Mouse (Mus musculus): ENCODE measurements at regions not wholly inside any gene's neighbourhood (a gene's known extent, or its start where the extent isn't known, plus 50 kb on each side); places are given as distances from the start of the nearest gene placed in this dataset.

DNA sequence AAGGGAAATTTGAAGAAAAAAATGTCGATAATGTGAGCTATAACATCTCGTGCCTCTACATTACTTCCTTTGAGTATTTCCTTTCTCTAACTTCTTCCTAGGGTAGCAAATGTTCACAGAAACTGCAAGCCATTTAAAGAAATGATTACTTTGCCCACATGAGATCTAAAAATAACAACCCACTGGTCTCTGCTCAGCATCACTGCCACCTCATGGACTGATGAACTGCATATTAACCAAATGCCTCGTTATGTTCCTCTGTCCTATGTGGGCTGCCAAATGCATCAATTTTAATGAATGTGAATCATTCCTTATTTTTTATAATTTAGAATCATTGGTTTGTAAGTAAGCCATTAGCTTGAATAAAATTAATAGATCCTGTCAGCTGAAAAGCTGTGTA, 590.0 kb upstream of the Nr3c2 start:
- H3K27me3 ChIP-seq (ENCODE audit: control insufficient read depth, insufficient read depth, low read length), result no peaks in the 10 kb centered on the region
- TF ChIP-seq CTCF (IDR thresholded peaks at IDR 0.05; ENCODE audit: extremely low read depth, insufficient read length, insufficient replicate concordance, low read depth, low read length) (no peak), POLR2A (IDR thresholded peaks at IDR 0.05; ENCODE audit: low read depth, low read length) (no peak)
- no peaks in the 10 kb centered on the region for H3K4me1 ChIP-seq (ENCODE audit: control insufficient read depth, insufficient read depth, insufficient read length, low read length)
- H3K36me3 ChIP-seq (ENCODE audit: control insufficient read depth, insufficient read depth, low read length), result no peaks in the 10 kb centered on the region
- no peak overlapping the region for H3K4me3 ChIP-seq (ENCODE audit: low read depth, low read length)
- 79% methylated on average over 3 of the region's 3 CpGs for WGBS
- no peak overlapping the region for H3K27ac ChIP-seq (ENCODE audit: insufficient read depth, low read depth, low read length)

DNA sequence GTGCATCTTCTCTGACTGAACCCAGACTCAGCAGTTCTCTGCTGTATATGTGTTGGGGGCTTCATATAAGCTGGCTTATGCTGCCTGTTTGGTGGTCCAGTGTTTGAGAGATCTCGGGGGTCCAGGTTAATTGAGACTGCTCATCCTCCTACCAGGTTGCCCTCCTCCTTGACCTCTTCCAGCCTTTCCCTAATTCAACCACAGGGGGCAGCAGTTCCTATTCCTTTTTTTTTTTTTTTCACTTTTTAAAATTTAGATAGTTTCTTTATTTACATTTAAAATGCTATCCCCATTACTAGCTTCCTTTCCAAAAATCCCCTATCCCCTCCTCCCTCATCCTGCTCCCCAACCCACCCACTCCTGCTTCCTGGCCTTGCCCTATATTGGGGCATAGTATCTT, 570.7 kb upstream of the Nr3c2 start:
- WGBS, result 59% methylated on average over 1 of the region's 1 CpGs
- no peaks in the 10 kb centered on the region for H3K4me1 ChIP-seq (ENCODE audit: control insufficient read depth, insufficient read depth, insufficient read length, low read length)
- H3K36me3 ChIP-seq (ENCODE audit: control insufficient read depth, insufficient read depth, low read length), result no peaks in the 10 kb centered on the region
- TF ChIP-seq POLR2A (IDR thresholded peaks at IDR 0.05; ENCODE audit: low read depth, low read length) (no peak), CTCF (IDR thresholded peaks at IDR 0.05; ENCODE audit: extremely low read depth, insufficient read length, insufficient replicate concordance, low read depth, low read length) (no peak)
- no peaks in the 10 kb centered on the region for H3K27me3 ChIP-seq (ENCODE audit: control insufficient read depth, insufficient read depth, low read length)
- no peak overlapping the region for H3K27ac ChIP-seq (ENCODE audit: insufficient read depth, low read depth, low read length)
- no peak overlapping the region for H3K4me3 ChIP-seq (ENCODE audit: low read depth, low read length)

DNA sequence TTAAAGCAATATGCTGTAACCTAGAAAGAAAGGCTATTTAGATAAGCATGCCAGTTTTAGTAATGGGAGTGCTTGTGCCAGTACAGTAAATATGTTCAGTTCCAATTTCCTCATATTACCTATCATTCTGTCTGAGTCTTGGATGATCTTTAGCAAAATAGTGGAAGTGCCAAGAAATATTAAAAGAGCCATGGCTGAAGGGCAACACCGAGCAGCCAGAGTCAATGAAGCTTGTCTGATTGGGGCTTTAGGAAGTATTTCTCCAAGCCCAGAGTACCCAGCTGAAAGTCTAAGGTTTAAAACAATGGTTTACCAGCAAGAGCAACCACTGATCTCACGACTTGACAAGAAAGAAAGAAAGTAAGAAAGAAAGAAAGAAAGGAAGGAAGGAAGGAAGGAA, 556.2 kb upstream of the Nr3c2 start:
- Histone ChIP-seq H3K27ac (ENCODE audit: insufficient read depth, low read depth, low read length) (no peak overlapping the region), H3K4me3 (ENCODE audit: low read depth, low read length) (no peak overlapping the region), H3K36me3 (ENCODE audit: control insufficient read depth, insufficient read depth, low read length) (no peaks in the 10 kb centered on the region), H3K27me3 (ENCODE audit: control insufficient read depth, insufficient read depth, low read length) (no peaks in the 10 kb centered on the region), H3K4me1 (ENCODE audit: control insufficient read depth, insufficient read depth, insufficient read length, low read length) (no peaks in the 10 kb centered on the region)
- WGBS, result 40% methylated on average over 2 of the region's 2 CpGs
- TF ChIP-seq CTCF (IDR thresholded peaks at IDR 0.05; ENCODE audit: extremely low read depth, insufficient read length, insufficient replicate concordance, low read depth, low read length), result no peak
- no peak for TF ChIP-seq POLR2A (IDR thresholded peaks at IDR 0.05; ENCODE audit: low read depth, low read length)

DNA sequence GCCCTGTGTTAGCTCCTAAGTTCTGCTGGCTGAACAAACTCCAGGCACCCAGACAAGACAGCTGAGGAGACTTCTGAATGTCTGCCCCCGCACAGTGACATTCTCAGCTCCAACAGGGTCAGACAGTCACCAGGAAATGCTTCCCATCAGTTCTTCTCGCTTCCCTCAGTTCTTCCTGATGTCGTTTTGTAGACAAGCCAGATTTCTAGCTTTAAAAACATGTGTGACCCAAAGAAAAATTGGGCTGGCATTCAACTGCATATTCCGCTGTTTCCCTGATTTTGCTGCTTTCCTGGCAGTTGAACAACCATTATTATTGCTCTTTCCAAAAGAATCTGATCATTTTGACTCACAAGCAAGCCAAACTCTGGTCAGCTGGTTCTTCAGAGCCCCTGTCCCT, 553.1 kb upstream of the Nr3c2 start:
- TF ChIP-seq CTCF (IDR thresholded peaks at IDR 0.05; ENCODE audit: extremely low read depth, insufficient read length, insufficient replicate concordance, low read depth, low read length) (no peak), POLR2A (IDR thresholded peaks at IDR 0.05; ENCODE audit: low read depth, low read length) (no peak)
- Histone ChIP-seq H3K4me1 (ENCODE audit: control insufficient read depth, insufficient read depth, insufficient read length, low read length) (no peaks in the 10 kb centered on the region), H3K27me3 (ENCODE audit: control insufficient read depth, insufficient read depth, low read length) (no peaks in the 10 kb centered on the region), H3K27ac (ENCODE audit: insufficient read depth, low read depth, low read length) (no peak overlapping the region), H3K4me3 (ENCODE audit: low read depth, low read length) (no peak overlapping the region), H3K36me3 (ENCODE audit: control insufficient read depth, insufficient read depth, low read length) (no peaks in the 10 kb centered on the region)
- WGBS, result 79% methylated on average over 4 of the region's 4 CpGs

DNA sequence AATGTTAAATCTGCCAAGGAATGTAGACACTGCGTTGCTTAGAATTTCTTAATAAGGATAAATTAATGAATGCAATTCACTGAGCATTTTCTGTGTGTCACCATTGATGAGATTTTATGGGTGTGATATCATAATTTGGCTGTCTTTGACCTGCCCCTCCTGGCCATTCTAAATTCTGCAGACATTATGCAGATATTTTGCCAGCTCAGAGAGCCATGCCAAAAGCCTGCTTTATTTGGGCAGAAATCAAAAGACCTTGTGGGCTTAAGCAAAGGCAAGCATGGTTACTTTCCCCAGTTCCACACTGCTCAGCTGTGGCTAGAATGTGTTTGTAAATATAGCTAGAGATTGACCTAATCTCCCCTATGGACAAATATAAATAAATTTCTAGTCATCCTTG, 552.4 kb upstream of the Nr3c2 start:
- Histone ChIP-seq H3K4me1 (ENCODE audit: control insufficient read depth, insufficient read depth, insufficient read length, low read length) (no peaks in the 10 kb centered on the region), H3K27me3 (ENCODE audit: control insufficient read depth, insufficient read depth, low read length) (no peaks in the 10 kb centered on the region), H3K4me3 (ENCODE audit: low read depth, low read length) (no peak overlapping the region), H3K36me3 (ENCODE audit: control insufficient read depth, insufficient read depth, low read length) (no peaks in the 10 kb centered on the region), H3K27ac (ENCODE audit: insufficient read depth, low read depth, low read length) (no peak overlapping the region)
- 81% methylated on average over 1 of the region's 1 CpGs for WGBS
- TF ChIP-seq CTCF (IDR thresholded peaks at IDR 0.05; ENCODE audit: extremely low read depth, insufficient read length, insufficient replicate concordance, low read depth, low read length), result no peak
- no peak for TF ChIP-seq POLR2A (IDR thresholded peaks at IDR 0.05; ENCODE audit: low read depth, low read length)

DNA sequence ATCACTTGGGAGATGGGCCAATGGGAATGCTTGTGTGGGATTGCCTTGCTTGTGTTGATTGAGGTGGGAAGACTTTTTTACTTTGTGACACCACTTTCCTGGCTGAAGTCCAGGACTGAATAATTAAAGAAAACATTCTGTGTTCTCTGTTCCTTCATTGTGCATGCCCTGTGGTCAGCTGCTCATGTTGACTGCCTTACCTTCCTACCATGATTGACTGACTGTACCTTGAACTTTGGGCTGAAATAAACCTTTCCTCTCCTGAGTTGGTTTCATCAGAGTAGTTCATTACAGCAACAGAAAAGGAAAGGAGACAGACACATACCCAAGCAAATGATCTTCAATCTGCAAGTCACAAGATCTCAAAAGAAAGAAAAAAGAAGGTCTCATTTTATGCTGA, 524.9 kb upstream of the Nr3c2 start:
- Histone ChIP-seq H3K36me3 (ENCODE audit: control insufficient read depth, insufficient read depth, low read length) (no peaks in the 10 kb centered on the region), H3K4me3 (ENCODE audit: low read depth, low read length) (no peak overlapping the region), H3K27ac (ENCODE audit: insufficient read depth, low read depth, low read length) (no peak overlapping the region), H3K27me3 (ENCODE audit: control insufficient read depth, insufficient read depth, low read length) (no peaks in the 10 kb centered on the region), H3K4me1 (ENCODE audit: control insufficient read depth, insufficient read depth, insufficient read length, low read length) (no peaks in the 10 kb centered on the region)
- no peak for TF ChIP-seq CTCF (IDR thresholded peaks at IDR 0.05; ENCODE audit: extremely low read depth, insufficient read length, insufficient replicate concordance, low read depth, low read length)
- TF ChIP-seq POLR2A (IDR thresholded peaks at IDR 0.05; ENCODE audit: low read depth, low read length), result no peak

DNA sequence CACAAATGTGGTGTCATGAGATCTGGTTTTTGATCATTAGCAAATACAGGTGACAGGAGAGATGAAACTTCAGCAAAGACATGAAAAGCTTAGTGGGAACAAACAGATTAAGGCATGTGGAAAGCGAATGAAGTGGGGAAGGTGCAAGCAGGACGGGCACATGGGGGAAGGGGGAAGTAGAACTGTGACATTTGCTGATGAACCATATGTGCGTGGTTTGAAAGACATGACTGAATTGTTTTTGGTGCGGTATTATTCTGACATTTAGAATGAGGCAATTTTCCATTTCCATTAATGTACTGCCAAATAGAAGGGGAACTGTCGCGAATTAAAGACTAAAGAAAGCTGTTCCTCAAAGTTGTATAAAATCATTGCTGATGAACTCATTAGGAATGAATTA, 521.5 kb upstream of the Nr3c2 start:
- Histone ChIP-seq H3K27ac (ENCODE audit: insufficient read depth, low read depth, low read length) (no peak overlapping the region), H3K36me3 (ENCODE audit: control insufficient read depth, insufficient read depth, low read length) (no peaks in the 10 kb centered on the region), H3K27me3 (ENCODE audit: control insufficient read depth, insufficient read depth, low read length) (no peaks in the 10 kb centered on the region), H3K4me1 (ENCODE audit: control insufficient read depth, insufficient read depth, insufficient read length, low read length) (no peaks in the 10 kb centered on the region), H3K4me3 (ENCODE audit: low read depth, low read length) (no peak overlapping the region)
- TF ChIP-seq POLR2A (IDR thresholded peaks at IDR 0.05; ENCODE audit: low read depth, low read length) (no peak), CTCF (IDR thresholded peaks at IDR 0.05; ENCODE audit: extremely low read depth, insufficient read length, insufficient replicate concordance, low read depth, low read length) (no peak)
- WGBS, result 89% methylated on average over 6 of the region's 6 CpGs

- H3K36me3 ChIP-seq (ENCODE audit: control insufficient read depth, insufficient read depth, low read length), result no peaks in the 10 kb centered on the region
- H3K27ac ChIP-seq (ENCODE audit: insufficient read depth, low read depth, low read length), result no peak overlapping the region
- H3K4me3 ChIP-seq (ENCODE audit: low read depth, low read length), result no peak overlapping the region
- 54% methylated on average over 2 of the region's 2 CpGs for WGBS
- H3K27me3 ChIP-seq (ENCODE audit: control insufficient read depth, insufficient read depth, low read length), result no peaks in the 10 kb centered on the region
- TF ChIP-seq POLR2A (IDR thresholded peaks at IDR 0.05; ENCODE audit: low read depth, low read length) (no peak), CTCF (IDR thresholded peaks at IDR 0.05; ENCODE audit: extremely low read depth, insufficient read length, insufficient replicate concordance, low read depth, low read length) (no peak)
- H3K4me1 ChIP-seq (ENCODE audit: control insufficient read depth, insufficient read depth, insufficient read length, low read length), result no peaks in the 10 kb centered on the region
Observed at GRCm38 (mm10) chr8:76381643-76382042, 517.6 kb upstream of the Nr3c2 start.

Measured in small intestine, adult 2 months (tissue).